Mouse (Mus musculus) lung, postnatal 0 days (tissue): ENCODE results near the gene Ada.

Source experiments
- CTCF ChIP-seq: IDR thresholded peaks from 2 replicates; pipeline ENCODE4 v1.5.1; 2016; ENCODE audit warnings: antibody characterized with exemption, mild to moderate bottlenecking
- EP300 ChIP-seq: IDR thresholded peaks from 2 replicates; pipeline ENCODE4 v1.6.1; 2016; ENCODE audit warnings: antibody characterized with exemption, mild to moderate bottlenecking, control low read depth

- TF ChIP-seq CTCF (no peak), EP300 (no peak)
These were observed 41.2 kb downstream of the Ada start for GRCm38 (mm10) chr2:163708763-163709250.
